Mouse (Mus musculus) embryonic fibroblast, embryonic 13.5 days (primary cell): ENCODE measurements around the gene Tspan9.

Experiments used
- CTCF ChIP-seq: IDR thresholded peaks from 2 replicates; pipeline ENCODE4 v1.5.1; 2011; ENCODE audit warnings: mild to moderate bottlenecking, control low read depth, low read length, moderate library complexity, borderline replicate concordance; ENCODE audit not compliant: insufficient read depth
- POLR2A ChIP-seq: IDR thresholded peaks from 2 replicates; pipeline ENCODE4 v1.6.1; 2011; ENCODE audit warnings: low read depth, mild to moderate bottlenecking, control low read depth, low read length, moderate library complexity

- no peak for TF ChIP-seq CTCF
- no peak for TF ChIP-seq POLR2A
These were observed 111.8 kb downstream of the Tspan9 start for GRCm38 (mm10) chr6:128031584-128031983.
